Mouse (Mus musculus) lung, postnatal 0 days (tissue): ENCODE measurements around the gene Suv39h2.

Source experiments
- CTCF ChIP-seq: IDR thresholded peaks from 2 replicates; pipeline ENCODE4 v1.5.1; 2016; ENCODE audit warnings: antibody characterized with exemption, mild to moderate bottlenecking
- EP300 ChIP-seq: IDR thresholded peaks from 2 replicates; pipeline ENCODE4 v1.6.1; 2016; ENCODE audit warnings: antibody characterized with exemption, mild to moderate bottlenecking, control low read depth

DNA sequence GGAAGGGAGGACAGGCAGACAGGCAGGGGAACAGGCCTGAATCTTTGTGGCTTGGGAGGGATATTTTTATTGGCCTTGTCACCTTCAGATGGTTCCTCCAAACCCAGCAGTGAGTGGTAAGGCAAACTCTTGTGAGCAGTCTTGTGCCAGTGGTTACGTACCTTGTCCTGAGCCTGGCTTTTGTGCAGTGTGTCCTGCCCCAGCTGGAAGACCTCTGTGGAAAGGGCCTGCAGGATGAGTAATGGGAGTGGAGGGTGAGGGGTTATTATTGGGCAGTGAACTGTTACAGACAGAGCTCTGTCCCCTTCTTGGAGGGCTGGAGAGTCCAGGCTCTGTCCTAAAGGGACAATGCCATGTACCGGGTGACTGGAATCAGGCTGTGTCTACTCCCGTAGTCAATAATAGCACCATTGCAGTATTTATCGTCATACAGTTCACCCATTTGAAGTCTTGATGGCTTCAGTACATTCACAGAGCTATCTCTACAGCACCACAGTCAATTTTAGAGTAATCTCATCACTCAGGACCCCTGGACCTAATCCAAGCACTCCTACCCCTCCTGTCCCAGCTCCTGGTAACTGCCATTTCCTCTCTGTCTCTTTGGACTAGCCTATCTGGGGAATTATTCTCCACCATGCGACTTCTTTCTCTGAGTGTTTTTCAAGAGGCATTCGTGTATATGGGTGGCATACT, 39.3 kb downstream of the Suv39h2 start:
- no peak for TF ChIP-seq CTCF
- no peak for TF ChIP-seq EP300
